Mouse (Mus musculus) kidney, adult 18-20 months (tissue): ENCODE measurements around the gene Adam1a.
"Not testable (repeated sequence)": the region's sequence is repeated elsewhere in the genome, so short reads cannot be mapped to it uniquely, and the experiment has no call there.

Source experiments
- DNase-seq: peaks from one replicate; pipeline ENCODE4 v3.0.0; 2021

Gene Adam1a

DNA sequence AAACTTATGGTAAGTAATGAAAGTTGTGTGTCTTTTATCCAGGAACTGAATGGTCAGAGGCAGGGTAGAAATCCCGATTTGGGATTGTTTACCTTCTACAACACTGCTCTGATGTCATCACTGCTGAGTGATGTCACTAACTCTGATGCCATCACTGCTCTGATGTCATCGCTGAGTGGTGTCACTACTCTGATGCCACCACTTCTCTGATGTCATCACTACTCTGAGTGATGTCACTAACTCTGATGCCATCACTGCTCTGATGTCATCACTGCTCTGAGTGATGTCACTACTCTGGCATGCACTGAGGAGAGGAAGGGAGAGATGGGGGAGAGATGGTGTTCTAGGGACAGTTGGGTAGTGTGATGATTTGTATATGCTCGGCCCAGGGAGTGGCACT lies 17.2 kb upstream of the Adam1a start:
- no peak for DNase-seq

DNA sequence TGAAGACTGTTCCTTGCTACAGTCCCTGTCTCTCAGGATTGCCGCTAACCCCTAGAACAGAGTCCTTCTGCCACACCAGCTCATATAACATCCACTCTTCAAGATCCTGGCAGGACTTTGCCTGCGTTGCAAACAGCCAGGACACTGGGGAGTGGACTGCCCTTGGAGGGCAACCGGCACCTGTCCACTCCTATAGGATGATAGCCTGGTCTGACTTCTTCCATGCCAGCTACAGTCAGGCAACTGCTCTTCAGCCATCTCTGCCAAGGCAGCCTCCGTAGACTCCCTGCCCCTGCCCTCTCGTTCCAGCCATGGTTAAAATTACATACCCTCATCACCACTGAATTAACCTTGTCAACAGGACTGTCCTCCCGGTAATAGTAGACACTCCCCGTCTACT lies 3.9 kb upstream of the Adam1a start:
- no peak for DNase-seq

DNA sequence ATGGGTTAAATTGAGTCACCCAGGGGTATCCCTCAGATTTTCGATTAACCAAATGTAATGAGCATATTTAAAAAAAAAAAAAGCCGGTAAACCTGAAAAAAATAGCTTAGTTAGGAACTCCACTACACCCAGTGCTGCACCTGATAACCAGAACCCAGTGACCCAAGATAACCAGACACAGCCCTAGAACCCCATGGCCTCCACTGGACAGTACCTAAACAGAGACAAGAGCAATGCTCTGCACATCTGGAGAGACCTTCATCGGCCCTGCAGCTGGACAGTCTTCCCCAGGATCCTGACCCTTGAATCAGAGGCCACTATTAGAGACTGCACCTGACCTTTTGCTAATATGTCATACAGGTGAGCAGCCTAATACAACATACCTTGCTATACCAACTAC lies 1.8 kb upstream of the Adam1a start:
- DNase-seq = no peak

DNA sequence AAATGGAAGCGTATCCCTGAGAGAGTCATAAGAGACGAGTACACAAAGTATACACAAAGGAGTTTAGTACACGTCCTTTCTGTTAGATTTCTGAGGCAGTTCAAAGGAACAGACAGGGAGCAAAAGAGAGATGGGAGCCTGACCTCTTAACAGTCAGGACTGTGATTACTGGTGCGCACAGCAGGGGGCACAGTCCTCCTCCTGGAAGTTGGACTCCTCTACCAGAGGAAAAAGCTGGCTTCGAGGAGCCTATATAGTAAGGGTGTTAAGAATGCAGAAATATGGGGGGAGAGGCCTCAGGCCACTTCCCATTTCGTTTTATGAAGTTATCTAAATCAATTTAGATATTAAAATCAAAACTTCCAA lies 1.2 kb upstream of the Adam1a start:
- peak; percentile 66 for DNase-seq

DNA sequence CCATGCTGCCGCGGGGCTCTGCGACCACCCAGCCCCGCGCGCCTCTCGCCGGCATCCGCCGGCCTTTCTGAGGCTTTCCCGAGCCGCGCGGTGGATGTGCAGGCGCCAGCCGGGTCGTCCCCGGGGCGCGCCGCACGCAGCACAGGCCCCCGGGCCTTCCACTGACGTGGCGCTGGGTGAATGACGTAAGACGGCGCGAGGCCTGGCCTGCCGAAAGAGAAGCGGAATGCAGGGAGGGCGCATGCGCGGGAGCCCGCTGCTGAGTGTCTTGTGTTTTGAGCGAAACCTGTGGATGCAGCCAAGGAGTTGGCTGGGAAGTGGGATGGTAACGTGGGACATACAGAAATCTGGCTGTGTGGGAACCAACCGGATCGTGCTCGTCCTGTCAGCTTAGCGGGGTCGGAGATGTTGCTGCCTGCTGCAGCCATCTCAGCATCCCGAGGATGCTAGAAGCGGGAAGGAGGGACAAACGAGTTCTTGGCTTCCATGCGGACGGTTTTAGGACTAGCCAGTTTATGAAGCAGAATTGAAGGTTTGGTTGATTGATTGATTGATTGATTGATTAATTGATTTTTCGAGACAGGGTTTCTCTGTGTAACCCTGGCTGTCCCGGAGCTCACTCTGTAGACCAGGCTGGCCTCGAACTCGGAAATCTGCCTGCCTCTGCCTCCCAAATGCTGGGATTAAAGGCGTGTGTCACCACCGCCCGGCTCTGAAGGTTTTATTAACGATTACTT lies 679 bp upstream of the Adam1a start, which contains the start of gene Mapkapk5:
Mapkapk5 (minus strand) TSS at position 113 of the 737 bp plus-strand sequence.
- DNase-seq = peak; percentile 98

DNA sequence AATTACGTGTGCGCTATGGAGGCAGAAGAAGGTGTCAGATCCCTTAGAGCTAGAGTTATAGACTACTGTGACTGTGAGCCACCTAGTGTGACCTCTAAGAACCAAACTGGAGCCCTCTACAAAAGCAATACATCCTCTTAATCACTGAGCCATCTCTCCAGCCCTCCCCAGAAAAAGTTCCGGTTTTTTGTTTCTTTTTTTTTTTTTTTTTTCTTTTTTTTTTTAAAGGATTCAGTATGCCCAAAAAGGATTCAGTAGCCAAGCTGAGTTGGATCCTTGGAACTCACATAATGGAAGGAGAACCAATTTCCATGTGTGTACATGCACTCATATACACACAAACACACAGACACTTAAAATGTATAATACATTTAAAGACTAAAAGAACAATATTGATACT lies 1.9 kb downstream of the Adam1a start:
- no peak for DNase-seq

DNA sequence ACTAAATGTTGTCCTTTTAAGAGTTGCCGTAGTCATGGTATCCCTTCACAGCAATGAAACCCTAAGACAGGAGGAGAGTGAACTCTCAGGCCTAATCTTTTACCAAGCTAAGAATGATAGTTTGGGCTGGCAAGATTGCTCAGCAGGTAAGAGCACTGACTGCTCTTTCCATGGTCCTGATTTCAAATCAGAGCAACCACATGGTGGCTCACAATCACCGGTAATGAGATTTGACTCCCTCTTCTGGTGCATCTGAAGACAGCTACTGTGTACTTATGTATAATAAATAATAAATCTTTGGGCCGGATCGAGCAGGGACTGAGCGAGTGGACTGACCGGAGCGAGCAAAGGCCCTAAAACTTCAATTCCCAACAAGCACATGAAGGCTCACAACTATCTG lies 4.0 kb downstream of the Adam1a start:
- no peak for DNase-seq

DNA sequence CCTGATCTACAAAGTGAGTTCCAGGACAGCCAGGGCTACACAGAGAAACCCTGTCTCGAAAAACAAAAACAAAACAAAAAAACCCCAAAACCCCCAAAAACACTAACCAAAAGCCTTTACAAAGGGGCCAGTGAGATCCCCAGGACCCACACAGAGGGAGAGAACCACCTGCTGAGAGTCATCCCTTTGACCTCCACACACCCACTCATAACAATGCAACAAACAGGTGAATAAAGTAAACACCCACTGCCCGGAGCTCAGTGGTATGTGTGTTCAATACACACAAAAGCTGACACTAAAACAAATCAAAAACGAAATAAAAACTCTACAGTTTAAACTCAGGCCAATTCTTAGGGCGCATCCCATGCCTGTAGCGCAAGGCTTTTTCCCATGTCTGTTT lies 5.2 kb downstream of the Adam1a start:
- no peak for DNase-seq

DNA sequence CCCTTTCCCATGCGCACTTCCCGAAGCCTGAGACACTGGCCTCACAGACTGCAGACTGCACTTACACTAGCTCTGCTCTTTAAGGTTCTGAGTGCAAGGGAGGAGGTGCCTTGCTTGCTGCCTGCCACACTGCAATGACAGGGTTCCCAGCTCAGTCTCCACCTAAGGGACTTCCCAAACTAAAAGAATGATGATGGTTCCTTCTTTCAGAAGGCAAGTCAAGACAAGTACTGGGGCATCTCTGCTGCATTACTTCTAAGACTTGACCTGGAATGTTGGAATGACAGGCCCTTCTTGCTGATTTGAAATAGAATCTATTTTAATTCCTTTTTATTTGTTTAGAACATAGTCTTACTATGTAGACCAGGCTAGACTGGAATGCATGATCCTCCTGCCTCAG lies 7.7 kb downstream of the Adam1a start:
- DNase-seq = no peak

DNA sequence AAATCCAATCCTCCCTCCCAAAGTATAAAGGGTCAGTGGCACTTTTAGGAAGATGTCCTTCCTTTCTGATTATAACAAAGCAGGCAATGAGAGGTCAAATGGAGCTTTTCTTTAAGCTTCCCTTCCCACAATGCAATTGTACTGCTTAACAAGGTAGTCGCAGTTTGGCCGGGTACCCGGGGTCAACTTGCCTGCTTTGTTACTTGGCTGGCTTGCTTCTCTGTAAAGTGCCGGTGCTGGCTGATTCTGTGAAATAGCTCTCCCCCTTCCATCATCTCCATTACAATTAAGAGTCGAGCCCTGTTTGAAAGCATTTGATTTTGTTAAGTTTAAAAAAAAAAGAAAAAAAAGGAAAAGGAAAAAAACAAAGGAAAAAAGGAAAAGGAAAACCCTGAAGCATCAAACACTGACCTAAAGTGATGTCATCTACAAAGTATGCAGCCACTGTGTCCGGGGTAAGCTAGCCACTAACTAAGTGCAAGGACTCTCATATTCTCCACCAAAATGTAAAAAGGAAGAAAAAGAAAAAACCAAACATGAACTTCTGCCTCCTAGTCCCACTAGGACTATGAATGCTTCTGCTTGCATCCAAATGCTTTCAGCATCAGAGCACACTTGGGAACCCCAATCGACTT lies 8.2 kb downstream of the Adam1a start:
- DNase-seq = no peak

DNA sequence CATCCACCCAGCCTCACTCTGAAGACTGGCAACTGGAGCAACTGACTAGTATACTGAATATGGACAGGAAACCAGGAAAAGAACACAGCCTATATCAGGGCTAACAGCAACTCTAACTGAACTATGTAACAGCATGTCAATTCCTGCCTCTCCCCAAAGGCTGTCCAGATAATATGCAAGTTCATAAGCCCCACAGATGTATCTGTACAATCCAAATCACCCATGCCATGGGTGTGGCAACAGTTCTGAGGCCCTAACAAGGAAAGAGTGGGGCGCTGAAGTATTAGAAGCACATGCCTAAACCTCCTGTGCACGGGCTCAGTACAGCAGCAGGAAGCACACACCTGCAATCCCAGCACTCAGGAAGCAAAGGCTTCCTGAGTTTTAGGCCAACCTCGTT lies 10.2 kb downstream of the Adam1a start:
- DNase-seq = no peak

DNA sequence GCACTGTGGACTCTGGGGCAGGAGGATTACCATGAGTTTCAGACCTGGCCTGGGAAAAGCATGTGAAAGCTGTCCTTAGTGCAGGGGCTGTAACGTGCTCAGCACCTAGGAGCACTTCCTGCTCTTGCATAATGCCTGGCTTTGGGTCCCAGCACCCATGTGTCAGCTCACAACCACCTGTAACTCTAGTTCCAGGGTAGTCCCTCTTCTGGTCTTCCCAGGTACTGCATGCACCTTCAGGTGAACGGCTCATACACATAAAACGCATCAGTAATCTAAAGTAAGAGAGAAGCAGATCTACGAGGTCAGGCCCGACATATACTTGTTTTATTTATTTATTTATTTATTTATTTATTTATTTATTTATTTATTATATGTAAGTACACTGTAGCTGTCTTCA lies 10.8 kb downstream of the Adam1a start:
- DNase-seq = no peak

DNA sequence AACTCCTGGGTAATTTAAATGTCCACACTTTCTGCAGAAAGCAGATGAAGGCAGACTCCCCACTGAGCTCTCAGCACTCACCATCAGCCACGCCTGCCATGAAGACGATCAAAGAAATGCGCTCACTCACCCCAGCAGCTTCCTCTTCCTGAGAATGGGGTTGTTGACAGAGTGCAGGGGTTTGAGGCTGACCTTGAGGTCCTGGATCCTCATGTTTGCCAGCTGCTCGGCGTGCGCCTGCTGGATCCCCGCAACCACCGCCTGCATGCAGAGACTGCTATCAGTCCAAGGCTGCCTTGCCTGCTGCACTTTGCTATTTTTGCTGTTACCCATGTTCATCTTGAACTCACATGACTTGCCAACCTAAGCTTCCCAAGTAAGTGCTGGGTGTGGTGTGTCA lies 18.3 kb downstream of the Adam1a start:
- no peak for DNase-seq

DNA sequence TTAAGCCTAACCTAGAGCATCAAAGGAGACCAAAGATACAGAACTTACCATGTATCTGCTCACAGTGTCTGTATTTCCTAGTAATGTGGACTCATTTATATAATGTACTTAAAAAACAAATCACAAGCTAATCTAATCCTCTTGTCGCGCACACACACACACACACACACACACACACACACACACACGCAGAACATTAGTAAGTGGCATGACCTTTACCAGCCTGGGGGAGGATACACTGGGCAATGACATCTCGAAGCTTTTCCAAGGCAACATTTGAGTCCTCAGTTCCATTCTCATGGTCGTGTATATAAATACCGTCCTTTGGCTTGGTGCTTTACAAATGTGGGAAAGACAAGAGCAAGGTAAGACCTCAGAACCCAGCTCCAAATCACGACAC lies 18.8 kb downstream of the Adam1a start:
- no peak for DNase-seq

DNA sequence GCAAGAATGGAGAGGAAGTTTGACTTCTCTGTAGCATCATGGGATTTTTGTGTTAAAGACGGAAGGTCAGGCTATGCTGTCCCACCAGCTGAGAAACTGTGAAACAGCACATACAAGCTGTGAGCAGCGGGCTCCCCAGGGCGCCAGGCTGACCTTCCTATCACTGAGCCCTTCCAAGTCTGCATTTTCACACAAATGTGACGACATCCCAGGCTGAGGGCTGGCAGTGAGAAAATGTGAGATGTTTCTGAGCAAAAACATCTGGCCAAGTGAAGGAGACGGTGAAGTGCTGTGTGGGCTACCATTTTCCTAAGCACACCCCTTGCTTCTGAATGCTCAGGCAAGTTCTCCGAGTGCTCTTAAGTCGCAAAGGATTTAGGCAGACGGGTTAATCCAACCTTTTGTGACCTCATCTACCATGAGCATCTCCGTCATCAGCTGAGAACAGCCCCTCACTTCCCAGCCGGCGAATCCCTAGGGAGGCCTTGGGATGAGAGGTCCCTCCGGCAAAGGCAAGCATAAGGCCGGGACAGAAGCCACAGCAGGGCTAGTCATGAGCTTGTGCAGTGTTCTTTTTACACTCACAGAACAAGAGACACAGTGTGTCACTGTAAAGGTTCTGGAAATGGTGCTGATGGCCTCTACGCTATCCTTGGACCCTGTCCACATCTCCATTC lies 19.4 kb downstream of the Adam1a start:
- DNase-seq = no peak

DNA sequence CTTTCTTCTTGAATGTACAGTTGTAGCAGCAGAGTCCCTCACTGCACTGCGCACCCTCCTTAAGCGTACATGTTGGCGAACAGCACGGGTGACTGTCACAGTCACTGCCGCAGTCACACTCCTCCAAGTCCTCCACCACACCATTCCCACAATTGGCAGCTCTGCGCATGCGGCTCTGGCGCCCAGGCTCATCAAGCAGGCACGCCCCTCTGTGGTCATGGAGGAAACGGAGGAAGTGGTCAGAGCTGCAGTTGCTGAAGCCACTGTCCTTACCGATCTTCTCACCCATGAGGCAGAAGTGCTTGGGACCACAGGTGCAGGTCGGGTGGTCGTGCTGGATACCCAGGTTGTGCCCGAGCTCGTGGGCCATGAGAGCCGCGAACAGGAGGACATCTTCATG lies 25.5 kb downstream of the Adam1a start:
- DNase-seq = not testable (repeated sequence)

DNA sequence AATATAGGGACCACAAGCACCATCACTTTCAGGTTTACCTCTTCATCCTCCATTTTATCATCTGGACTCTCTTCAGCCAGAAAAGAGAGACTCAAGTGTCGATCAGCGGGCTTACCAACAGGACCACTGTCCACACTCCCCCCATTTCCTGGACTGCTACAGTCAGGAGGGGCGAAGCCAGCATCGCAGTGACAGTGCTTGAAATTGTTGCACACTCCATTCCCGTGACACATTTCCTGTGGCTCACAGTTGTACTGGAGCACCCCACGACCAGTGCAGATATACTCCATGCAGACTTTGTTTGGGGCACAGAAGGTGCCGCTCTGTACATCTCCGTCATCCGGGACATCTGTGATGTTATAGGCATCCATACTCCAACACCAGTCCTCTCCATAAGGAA lies 26.3 kb downstream of the Adam1a start:
- DNase-seq = no peak

DNA sequence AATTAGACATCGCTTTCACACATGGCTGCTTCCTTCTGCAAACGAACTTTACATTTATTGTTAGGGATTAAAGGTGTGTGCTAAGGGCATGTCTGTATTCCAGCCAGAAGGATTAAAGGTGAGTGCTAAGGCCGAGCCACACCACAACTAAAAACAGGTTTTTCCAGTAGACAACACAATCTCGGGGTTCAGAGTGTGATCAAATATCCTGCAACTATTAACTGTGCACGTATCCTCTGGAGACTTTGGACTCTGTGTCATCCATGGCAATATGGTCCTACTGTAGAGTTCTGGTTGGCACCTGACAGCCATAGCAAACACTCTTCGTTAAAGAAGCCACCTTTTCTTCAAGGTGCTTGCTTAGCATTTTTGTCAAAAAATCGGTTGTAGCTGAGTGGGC lies 35.3 kb downstream of the Adam1a start:
- no peak for DNase-seq

DNA sequence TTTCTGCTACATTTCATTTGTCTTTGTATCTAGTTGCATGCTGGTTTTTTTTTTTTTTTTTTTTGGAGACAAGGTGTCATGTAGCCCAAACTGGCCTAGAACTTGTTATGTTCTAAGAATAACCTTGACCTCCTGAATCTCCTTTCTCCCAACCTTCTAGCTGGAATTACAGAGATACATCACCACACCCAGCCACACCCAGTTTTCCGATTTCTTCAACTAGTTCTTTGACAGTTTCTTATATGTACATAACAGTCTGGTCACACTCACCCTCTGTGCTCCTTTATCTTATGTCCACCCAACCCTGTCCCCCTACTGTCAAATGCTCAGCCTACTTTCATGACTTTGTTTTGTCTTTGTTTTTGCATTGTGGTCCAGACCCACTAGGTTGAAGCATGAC lies 38.4 kb downstream of the Adam1a start:
- no peak for DNase-seq

DNA sequence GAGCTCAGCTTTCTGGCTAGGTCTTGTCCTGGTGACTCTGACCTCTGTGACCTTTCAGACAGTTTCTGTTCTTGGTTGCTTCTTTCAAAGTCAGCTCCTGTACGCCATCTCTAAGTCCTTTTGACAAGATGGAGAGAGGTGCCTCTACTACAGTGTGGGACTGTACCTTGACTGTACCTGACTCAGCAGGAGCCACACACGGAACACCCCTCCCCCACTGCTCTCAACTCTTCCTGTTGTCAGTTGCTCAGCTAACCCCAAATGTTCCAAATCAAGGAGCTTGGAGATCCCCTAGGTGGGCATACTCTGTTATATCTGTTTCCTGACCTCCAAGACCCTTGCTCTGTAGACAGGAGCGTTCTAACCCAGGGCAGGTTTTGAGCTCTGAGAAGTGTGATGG lies 42.1 kb downstream of the Adam1a start, which contains the start of gene Adam1b:
Adam1b (minus strand) TSS at position 205 of the 400 bp plus-strand sequence.
- no peak for DNase-seq

DNA sequence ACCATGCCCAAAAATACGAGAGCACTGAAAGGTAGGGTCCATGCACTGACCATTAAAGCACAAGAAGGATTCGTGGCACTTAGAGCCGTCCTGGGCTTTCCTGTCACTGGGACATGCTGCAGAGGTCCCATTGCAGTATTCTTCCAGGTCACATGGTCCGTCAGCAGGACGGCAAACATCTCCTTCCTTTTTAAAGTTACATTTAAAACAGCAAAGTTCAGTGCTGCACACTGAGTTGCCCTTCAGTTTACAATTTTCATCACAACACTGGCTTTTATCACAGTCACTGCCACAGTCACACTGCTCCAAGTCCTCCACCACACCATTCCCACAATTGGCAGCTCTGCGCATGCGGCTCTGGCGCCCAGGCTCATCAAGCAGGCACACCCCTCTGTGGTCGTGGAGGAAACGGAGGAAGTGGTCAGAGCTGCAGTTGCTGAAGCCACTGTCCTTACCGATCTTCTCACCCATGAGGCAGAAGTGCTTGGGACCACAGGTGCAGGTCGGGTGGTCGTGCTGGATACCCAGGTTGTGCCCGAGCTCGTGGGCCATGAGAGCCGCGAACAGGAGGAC lies 43.8 kb downstream of the Adam1a start:
- DNase-seq = not testable (repeated sequence)

DNA sequence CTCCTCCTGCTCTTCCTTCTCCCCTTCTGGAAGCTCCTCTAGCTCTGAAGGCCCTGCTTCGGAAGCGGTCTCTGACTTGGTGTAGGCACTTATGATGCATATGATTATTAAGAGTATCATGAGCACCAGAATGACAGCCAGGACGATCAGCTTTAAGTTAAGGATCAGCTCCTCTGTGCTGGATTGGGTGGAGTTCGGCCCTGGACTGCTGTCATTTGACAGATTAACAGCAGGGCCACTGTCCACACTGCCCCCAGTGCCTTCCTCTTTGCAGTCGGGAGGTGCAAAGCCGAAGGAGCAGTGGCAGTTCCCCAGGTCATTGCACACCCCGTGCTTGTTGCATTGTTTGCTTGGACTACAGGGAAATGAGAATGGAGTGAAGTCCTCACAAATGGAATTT lies 44.6 kb downstream of the Adam1a start:
- DNase-seq = no peak

DNA sequence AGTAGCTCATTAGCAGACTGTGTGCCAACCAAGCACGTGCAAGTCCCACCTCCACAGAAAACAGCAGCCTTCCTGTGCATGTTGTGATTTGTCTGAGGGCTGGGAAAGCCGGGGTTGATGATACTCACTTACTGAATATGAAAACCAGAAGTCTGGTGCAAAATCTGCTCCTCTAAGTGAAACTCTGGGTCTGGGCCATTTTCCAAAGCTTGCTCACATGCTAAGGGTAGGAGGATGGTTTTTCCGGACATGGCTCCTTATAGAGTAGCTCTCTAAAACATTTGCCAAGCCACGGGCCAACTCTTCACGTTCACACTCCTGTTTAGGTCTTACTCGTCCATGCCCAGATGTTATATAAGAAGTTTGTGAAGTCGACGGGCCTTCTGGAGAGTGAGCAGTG lies 52.0 kb downstream of the Adam1a start:
- no peak for DNase-seq

DNA sequence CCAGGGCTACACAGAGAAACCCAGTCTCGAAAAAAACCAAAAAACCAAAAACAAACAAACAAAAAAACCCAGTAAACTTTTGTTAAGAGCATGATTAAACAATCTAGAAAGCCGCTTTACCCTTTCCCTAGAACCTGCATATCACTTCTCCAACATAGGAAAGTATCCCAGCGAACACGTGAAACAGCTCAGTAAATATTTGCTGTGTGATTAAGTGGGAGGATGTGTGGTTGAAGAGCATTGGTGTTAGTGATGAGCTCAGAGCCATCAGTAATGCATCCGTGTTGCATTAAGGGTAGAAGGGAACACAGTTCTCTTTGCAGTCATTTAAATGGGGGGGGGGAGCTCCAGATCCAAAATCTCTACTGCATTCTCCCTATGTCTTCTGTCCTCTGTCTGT lies 60.5 kb downstream of the Adam1a start:
- DNase-seq = no peak
